Mouse (Mus musculus): ENCODE data around the gene Pyy. TPM values are rescaled to one million over a fixed set of nuclear protein-coding genes. Genes with fewer than 3 reads are reported as not detected.
A peak's percentile ranks its signal among the peaks of the same experiment; 100 is the strongest.

Gene Pyy
- polyA plus RNA-seq, 1 experiment from 2014 or later = not detected

DNA sequence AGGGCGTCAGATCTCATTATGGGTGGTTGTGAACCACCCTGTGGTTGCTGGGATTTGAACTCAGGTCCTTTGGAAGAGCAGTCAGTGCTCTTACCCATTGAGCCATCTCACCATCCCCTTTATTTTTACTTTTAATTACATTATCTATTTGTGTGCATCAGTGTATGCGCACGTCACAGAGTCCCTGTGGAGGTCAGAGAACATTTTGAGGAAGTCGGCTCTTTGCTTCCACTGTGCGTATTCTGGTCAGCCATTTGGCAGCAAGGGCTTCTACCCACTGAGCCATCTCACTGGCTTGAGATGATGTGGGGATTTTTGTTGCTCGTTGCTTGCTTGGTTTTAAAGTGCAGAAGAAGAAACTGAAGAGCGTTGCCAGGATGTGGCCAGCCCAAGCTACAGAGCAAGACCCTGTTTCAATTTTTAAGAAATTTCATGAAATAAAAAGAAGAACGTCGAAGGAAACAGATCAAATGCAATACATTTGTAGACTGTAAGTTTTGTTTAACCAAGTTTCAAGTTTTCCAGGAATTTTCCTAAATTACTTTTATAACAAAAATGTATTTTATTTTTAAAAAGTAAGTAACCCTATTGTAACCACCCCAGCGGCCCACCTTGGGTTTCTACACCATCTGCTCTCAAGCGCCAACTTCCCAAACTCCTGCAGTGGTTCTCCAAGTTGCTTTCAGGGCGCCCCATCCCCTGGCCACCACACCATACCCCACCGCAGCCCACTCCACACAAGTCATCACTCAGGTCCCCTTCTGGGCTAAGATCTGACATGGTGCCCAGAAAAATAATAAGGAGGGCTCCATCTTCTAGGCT is 30.2 kb upstream of the Pyy start:
- Histone ChIP-seq H3K4me2 (peak overlapping the region; percentile 61), H3K27me3 (peaks cover 27% of the 10 kb centered on the region), H3K4me1 (replicated peaks) (peaks cover 9% of the 10 kb centered on the region), H3K9ac (peak overlapping the region; percentile 47; the same call in 1 of the 2 replicates), H3K9me3 (replicated peaks) (no peaks in the 10 kb centered on the region), H3K36me3 (no peaks in the 10 kb centered on the region), H3K4me3 (peak overlapping the region; percentile 32), H3K27ac (no peak overlapping the region)
- ATAC-seq (replicated peaks; ENCODE audit: insufficient number of reproducible peaks, insufficient read depth, low FRiP score, low read depth) = no peak
- WGBS = 39% methylated on average over 13 of the region's 13 CpGs

DNA sequence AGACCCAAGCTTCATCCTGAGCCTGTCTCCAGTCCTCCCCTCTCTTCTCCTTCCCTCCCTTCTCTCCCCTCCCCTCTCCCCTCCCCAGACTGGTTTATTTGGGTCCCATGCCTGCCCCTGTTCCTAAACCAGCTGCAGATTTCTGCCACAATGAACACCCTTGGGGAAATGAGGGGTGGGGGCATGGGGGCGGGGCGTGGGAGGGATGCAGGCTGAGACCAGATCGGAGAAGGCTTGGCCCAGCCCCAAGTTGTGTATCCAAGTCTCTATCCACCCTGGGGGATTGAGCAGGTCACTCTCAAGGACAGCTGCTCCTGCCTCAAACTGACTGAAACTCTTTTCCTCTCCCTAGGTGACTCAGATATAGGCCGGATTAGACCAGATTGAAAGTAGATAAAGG is 26.9 kb upstream of the Pyy start:
- no peak overlapping the region for H3K9ac ChIP-seq

DNA sequence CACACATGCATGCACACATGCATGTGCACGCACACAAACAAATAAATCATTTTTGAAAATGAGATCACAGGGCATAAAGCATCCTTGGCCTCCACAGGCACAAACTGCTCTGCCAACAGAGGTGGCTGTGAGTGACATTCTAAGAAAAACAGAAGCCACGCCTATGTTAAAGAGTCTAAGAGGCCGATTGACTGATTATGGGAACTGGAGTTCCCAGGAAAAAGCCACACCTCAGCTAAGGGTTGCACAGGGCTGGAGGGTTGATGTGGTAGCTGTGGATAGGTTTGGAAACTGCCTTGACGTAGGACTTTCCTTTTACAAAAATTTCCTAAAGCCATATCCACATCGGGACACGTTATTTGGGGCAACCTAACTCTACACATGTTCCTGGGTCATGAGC is 9.8 kb upstream of the Pyy start:
- WGBS = 71% methylated on average over 6 of the region's 6 CpGs
- no peak overlapping the region for H3K4me2 ChIP-seq
- no peak for ATAC-seq (replicated peaks; ENCODE audit: insufficient number of reproducible peaks, insufficient read depth, low FRiP score, low read depth)

More for the DNA sequence above, 26.9 kb upstream of the Pyy start:
- H3K4me1 ChIP-seq (replicated peaks) = peaks cover 9% of the 10 kb centered on the region
- peaks cover 23% of the 10 kb centered on the region; the same call in 1 of the 2 replicates for H3K27me3 ChIP-seq
- no peak overlapping the region for H3K4me2 ChIP-seq
- H3K27ac ChIP-seq = no peak overlapping the region
- ATAC-seq (replicated peaks; ENCODE audit: insufficient number of reproducible peaks, insufficient read depth, low FRiP score, low read depth) = no peak
- WGBS = 20% methylated on average over 4 of the region's 4 CpGs
- no peaks in the 10 kb centered on the region for H3K36me3 ChIP-seq
- H3K4me3 ChIP-seq = no peak overlapping the region
- no peaks in the 10 kb centered on the region for H3K9me3 ChIP-seq (replicated peaks)

DNA sequence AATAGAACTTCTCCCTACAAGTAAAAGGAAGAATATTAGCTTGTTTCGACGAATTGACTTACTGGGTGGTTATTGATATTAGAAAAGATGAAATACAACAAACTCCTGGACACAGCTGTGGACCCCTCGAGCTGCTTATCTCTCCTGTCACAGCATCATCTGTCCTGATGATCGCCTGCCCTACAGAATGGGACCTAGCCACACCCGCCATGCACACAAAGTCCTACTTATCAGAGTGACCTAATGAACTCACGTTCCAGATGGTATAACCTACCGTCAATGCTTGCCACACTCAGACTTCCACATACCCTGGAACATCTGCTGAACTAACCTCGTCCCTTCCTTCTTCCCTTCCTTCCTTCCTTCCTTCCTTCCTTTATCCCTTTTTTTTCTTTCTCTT is 8.6 kb upstream of the Pyy start:
- no peak for ATAC-seq (replicated peaks; ENCODE audit: insufficient number of reproducible peaks, insufficient read depth, low FRiP score, low read depth)
- peaks cover 4% of the 10 kb centered on the region; the same call in 1 of the 2 replicates for H3K27me3 ChIP-seq
- H3K4me3 ChIP-seq = no peak overlapping the region
- no peak overlapping the region for H3K4me2 ChIP-seq
- H3K4me1 ChIP-seq (replicated peaks) = no peaks in the 10 kb centered on the region
- H3K9ac ChIP-seq = no peak overlapping the region
- H3K27ac ChIP-seq = no peak overlapping the region
- WGBS = 43% methylated on average over 8 of the region's 8 CpGs
- H3K36me3 ChIP-seq = no peaks in the 10 kb centered on the region
- H3K9me3 ChIP-seq (replicated peaks) = no peaks in the 10 kb centered on the region

More for the DNA sequence above, 9.8 kb upstream of the Pyy start:
- H3K27ac ChIP-seq = no peak overlapping the region
- H3K36me3 ChIP-seq = no peaks in the 10 kb centered on the region
- no peaks in the 10 kb centered on the region for H3K9me3 ChIP-seq (replicated peaks)
- no peak overlapping the region for H3K4me3 ChIP-seq
- no peak overlapping the region for H3K9ac ChIP-seq
- no peaks in the 10 kb centered on the region for H3K4me1 ChIP-seq (replicated peaks)
- peaks cover 7% of the 10 kb centered on the region; the same call in 1 of the 2 replicates for H3K27me3 ChIP-seq

DNA sequence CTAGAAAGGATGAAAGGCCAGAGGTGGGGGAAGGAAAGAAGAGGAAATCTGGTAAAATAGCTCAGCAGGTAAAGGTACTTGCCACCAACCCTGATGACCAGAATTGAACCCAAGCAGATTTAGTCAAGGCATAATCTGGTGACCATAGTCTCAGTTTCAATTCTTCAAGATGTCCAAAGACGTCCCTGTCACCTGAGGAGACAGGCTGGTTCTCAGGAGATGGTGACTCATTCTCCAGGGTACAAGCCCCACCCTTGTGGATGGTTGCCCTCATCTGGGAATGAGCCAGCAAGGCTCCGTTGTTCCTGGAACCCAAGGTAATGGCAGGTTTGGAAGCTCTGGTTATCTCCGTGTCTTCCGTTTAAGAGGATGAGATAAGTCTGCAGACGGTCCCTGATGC is 3.9 kb upstream of the Pyy start:
- peaks cover 42% of the 10 kb centered on the region for H3K27me3 ChIP-seq
- 34% methylated on average over 5 of the region's 5 CpGs for WGBS
- ATAC-seq (replicated peaks; ENCODE audit: insufficient number of reproducible peaks, insufficient read depth, low FRiP score, low read depth) = no peak
- H3K4me3 ChIP-seq = no peak overlapping the region
- H3K9me3 ChIP-seq (replicated peaks) = no peaks in the 10 kb centered on the region
- H3K27ac ChIP-seq = no peak overlapping the region
- peaks cover 5% of the 10 kb centered on the region; the same call in 1 of the 2 replicates for H3K4me1 ChIP-seq (replicated peaks)
- no peak overlapping the region for H3K4me2 ChIP-seq
- H3K9ac ChIP-seq = no peak overlapping the region
- no peaks in the 10 kb centered on the region for H3K36me3 ChIP-seq

DNA sequence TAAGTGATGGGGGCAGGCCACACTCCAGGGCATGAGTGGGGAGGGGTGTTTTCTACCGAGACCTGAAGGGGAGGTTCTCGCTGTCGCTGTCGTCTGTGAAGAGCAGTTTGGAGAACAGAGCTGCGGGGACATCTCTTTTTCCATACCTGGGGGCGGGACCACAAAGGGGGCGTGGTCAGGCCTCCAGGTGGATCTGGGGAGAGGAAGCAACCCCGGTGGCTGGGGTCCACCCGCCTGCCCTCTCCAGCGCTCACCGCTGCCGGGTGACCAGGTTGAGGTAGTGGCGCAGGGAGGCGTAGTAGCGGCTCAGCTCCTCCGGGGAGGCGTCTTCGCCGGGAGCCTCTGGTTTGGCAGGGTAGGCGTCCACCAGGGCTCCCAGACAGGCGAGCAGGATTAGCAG is 721 bp downstream of the Pyy start:
- no peak overlapping the region for H3K9ac ChIP-seq
- 2% methylated on average over 21 of the region's 21 CpGs for WGBS
- H3K27me3 ChIP-seq = peaks cover 82% of the 10 kb centered on the region

DNA sequence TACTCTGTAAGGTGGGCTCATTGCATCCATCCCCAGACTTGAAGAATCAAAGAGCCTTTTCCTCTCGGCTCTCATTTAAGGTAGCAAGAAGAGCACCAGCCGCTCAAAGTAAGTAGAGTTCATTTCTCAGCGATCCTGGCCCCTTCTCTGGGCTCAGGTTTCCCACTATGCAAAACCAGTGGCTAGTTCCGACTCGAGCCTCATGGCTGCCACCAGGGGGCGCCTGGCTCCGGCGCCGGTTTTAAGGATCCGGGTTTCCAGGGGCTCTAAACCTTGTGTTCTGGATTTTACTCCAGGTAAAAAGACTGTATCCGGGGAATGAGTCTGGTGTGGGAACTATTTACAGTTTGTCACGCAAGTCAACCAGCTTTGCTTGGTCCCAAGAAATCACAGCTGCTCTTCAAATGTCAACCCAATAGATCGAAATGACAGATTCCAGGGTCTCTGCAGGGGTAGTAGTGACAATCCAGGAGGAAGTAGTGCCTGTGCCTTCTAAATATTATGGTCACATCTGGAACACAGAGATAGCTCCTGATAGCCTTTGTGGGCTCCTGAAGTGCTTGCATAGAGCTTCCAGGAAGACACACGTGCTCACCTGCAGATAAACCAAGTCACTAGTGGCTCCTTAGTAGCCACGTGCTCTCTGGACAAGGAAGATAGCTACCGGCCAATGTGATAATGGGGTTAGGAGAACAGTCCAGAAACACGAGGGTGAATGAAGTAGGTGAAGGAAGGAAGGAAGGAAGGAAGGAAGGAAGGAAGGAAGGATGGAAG is 5.0 kb downstream of the Pyy start:
- peaks cover 92% of the 10 kb centered on the region for H3K27me3 ChIP-seq
- no peaks in the 10 kb centered on the region for H3K36me3 ChIP-seq
- no peak overlapping the region for H3K9ac ChIP-seq
- H3K4me3 ChIP-seq = no peak overlapping the region
- H3K4me1 ChIP-seq (replicated peaks) = peaks cover 8% of the 10 kb centered on the region; the same call in 1 of the 2 replicates
- 0 out of 2 replicates have a peak overlapping the region, but pooled peaks have one; percentile 12 for H3K4me2 ChIP-seq
- no peaks in the 10 kb centered on the region for H3K9me3 ChIP-seq (replicated peaks)
- no peak for ATAC-seq (replicated peaks; ENCODE audit: insufficient number of reproducible peaks, insufficient read depth, low FRiP score, low read depth)
- H3K27ac ChIP-seq = no peak overlapping the region
- 13% methylated on average over 17 of the region's 17 CpGs for WGBS

More for the DNA sequence above, 721 bp downstream of the Pyy start:
- H3K27ac ChIP-seq = no peak overlapping the region
- peaks cover 8% of the 10 kb centered on the region; the same call in 1 of the 2 replicates for H3K4me1 ChIP-seq (replicated peaks)
- H3K4me3 ChIP-seq = 0 out of 2 replicates have a peak overlapping the region, but pooled peaks have one; percentile 1
- no peaks in the 10 kb centered on the region for H3K9me3 ChIP-seq (replicated peaks)
- H3K36me3 ChIP-seq = no peaks in the 10 kb centered on the region
- peak overlapping the region; percentile 26; the same call in 1 of the 2 replicates for H3K4me2 ChIP-seq
- no peak for ATAC-seq (replicated peaks; ENCODE audit: insufficient number of reproducible peaks, insufficient read depth, low FRiP score, low read depth)

DNA sequence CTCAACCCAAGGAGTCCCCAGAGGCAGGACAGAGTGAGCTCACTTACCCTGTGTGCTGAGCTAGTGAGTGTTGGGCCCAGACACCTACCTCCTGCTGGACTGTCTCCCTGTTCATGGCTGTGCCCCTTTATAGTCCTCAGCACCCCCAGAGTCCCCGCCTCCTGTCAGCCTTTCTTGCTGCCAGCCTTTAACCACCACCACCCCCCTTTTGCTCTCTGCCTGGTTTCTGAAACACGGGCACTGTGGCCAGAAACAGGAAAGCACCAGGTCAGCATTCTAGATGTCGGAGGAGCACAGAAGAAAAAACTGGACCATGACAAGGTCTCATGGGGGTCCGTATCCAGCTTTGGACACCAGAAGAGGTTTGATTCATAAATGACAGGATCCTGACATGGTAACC is 6.4 kb downstream of the Pyy start, which contains the start of gene Ppy:
Gene Ppy, minus strand, starts transcription at position 101 of the 400 bp plus-strand sequence.
- peaks cover 16% of the 10 kb centered on the region for H3K4me1 ChIP-seq (replicated peaks)
- no peak within 1 kb of the TSS for H3K27ac ChIP-seq
- no peaks in the 10 kb centered on the region for H3K9me3 ChIP-seq (replicated peaks)
- no peak for ATAC-seq (replicated peaks; ENCODE audit: insufficient number of reproducible peaks, insufficient read depth, low FRiP score, low read depth)
- no peak within 1 kb of the TSS for H3K4me3 ChIP-seq
- WGBS = 76% methylated on average over 4 of the region's 4 CpGs
- no peak within 1 kb of the TSS for H3K9ac ChIP-seq
- peaks cover 80% of the 10 kb centered on the region for H3K27me3 ChIP-seq
- H3K4me2 ChIP-seq = no peak within 1 kb of the TSS
- H3K36me3 ChIP-seq = no peaks in the 10 kb centered on the region

DNA sequence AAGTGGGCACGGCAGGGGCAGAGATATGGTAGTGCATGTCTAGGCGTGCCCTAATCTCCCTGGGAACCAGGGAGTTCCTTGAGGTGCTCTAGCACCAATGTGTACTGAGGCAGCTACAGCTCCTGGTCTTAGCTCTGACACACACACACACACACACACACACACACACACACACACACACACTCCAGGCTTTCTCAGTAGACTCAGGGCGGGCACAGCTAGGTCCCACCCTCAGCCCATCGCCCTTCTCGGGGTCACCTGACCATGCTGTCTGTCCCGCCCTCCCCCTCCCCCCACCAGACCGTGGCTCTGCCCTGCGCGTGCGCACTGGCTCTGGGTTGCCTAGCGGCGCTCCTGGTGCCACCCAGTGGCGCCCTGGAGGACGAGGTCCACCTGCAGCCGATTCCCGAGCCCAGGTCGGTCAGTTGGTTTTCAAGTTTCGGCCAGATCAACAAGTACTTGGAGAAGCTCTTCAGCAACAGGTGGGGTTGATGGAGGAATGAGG is 10.7 kb downstream of the Pyy start:
- WGBS = 3% methylated on average over 18 of the region's 18 CpGs
- Histone ChIP-seq H3K4me3 (peak overlapping the region; percentile 31), H3K36me3 (no peaks in the 10 kb centered on the region), H3K9me3 (replicated peaks) (no peaks in the 10 kb centered on the region), H3K27me3 (peaks cover 39% of the 10 kb centered on the region), H3K4me2 (peak overlapping the region; percentile 64), H3K4me1 (replicated peaks) (peaks cover 16% of the 10 kb centered on the region), H3K27ac (no peak overlapping the region), H3K9ac (peak overlapping the region; percentile 31; the same call in 1 of the 2 replicates)
- ATAC-seq (replicated peaks; ENCODE audit: insufficient number of reproducible peaks, insufficient read depth, low FRiP score, low read depth) = peak; percentile 90

DNA sequence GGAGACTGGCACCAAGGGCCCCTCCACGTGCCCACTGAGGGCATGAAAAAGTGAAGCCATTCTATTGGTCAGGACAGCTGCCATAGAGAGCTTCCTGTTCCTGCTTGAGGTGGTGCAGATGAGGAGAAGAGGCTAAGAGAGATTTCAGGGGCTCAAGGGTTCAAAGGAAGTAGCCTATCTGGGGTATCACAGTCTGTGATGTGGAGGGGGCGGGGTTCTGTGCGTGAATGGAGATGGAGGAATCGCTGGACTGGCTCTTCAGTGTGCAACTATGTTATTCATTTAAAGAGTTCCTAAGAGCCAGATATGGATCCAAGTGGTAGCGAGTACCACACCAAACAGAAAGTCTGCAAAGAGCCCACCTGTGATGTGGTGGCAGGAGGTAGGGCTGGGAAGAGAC is 11.2 kb downstream of the Pyy start:
- WGBS = 58% methylated on average over 5 of the region's 5 CpGs
- no peak for ATAC-seq (replicated peaks; ENCODE audit: insufficient number of reproducible peaks, insufficient read depth, low FRiP score, low read depth)
- no peaks in the 10 kb centered on the region for H3K36me3 ChIP-seq

DNA sequence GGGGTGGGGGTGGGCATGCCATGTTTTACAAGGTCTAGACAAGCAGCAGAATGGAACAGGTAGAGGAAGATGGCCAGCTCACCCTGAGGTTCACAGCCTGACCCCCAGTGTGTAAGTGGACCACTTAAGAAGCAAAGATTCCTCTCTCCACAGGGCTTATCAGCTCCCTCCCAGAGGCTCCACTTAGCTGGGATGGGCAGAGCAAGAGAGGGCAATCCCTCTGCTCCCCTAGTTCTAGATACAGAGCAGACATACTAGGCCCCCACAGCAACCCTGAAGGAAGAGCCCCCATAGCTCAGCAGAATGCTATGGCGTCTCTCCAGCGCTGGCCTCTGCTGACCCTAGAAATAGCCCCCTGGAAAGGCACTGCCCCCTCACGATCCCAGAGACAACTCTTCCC is 12.0 kb downstream of the Pyy start:
- WGBS = 71% methylated on average over 3 of the region's 3 CpGs
- no peak for ATAC-seq (replicated peaks; ENCODE audit: insufficient number of reproducible peaks, insufficient read depth, low FRiP score, low read depth)
- no peak overlapping the region for H3K4me3 ChIP-seq

More for the DNA sequence above, 11.2 kb downstream of the Pyy start:
- peaks cover 16% of the 10 kb centered on the region for H3K4me1 ChIP-seq (replicated peaks)
- no peak overlapping the region for H3K27ac ChIP-seq
- H3K9me3 ChIP-seq (replicated peaks) = no peaks in the 10 kb centered on the region
- peak overlapping the region; percentile 31 for H3K4me3 ChIP-seq
- 0 out of 2 replicates have a peak overlapping the region, but pooled peaks have one; percentile 13 for H3K9ac ChIP-seq
- H3K27me3 ChIP-seq = peaks cover 34% of the 10 kb centered on the region
- peak overlapping the region; percentile 64 for H3K4me2 ChIP-seq

More for the DNA sequence above, 12.0 kb downstream of the Pyy start:
- H3K9me3 ChIP-seq (replicated peaks) = no peaks in the 10 kb centered on the region
- H3K36me3 ChIP-seq = no peaks in the 10 kb centered on the region
- H3K4me2 ChIP-seq = no peak overlapping the region
- H3K27ac ChIP-seq = no peak overlapping the region
- H3K27me3 ChIP-seq = peaks cover 26% of the 10 kb centered on the region
- H3K9ac ChIP-seq = no peak overlapping the region
- peaks cover 16% of the 10 kb centered on the region for H3K4me1 ChIP-seq (replicated peaks)
